Mouse (Mus musculus) liver, adult 2 months (tissue): ENCODE measurements around the gene Engase.

Experiments
- CTCF ChIP-seq: fragments of 200-500 bp; IDR thresholded peaks from 2 replicates; pipeline ENCODE4 v1.5.1; 2011; ENCODE audit warnings: low read depth, low read length, control low read depth
- POLR2A ChIP-seq: fragments of 200-500 bp; IDR thresholded peaks from 2 replicates; pipeline ENCODE4 v1.6.1; 2011; ENCODE audit warnings: low read length, control low read depth; ENCODE audit not compliant: insufficient read depth; ENCODE audit errors: extremely low read depth

DNA sequence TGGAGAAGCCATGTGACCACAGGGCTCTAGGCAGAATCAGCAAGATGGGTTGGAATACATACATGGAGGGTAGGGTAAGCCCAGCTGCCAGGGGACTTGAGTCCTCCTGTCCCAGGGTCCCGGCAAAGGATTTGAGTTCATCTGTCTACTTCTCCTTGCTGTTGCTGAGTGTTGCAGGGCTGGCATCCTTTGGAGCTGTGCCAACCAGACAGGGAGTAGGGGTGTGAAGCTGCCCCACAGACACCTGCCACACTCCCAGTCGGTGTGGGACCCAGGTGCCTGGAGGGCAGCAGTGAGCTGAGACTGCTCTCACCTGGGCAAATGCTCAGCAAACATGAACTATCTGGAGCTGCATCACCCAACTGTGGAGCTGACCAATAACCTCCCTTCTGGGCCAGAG is 44.3 kb downstream of the Engase start:
- TF ChIP-seq CTCF (no peak), POLR2A (no peak)
